In genomic region chr11:24214509-24215134, GRCm38 (mm10) we compare ENCODE assay signal across 14 mouse cellular contexts.
"Had no signal": no experiment of that assay in that cellular context is flagged by ENCODE, and none has a peak within 500 bp of the region (broad histone marks: within the 10 kb centered on the region; RNA-seq: fewer than 3 reads in every experiment).

No protein-coding gene starts in this region.

- ATAC-seq: intestine, embryonic 16.5 days; liver, postnatal 0 days had no signal

- H3K4me2 ChIP-seq: liver, embryonic 13.5 days; lung, embryonic 15.5 days; midbrain, embryonic 12.5 days had no signal

- H3K27me3 ChIP-seq: liver, embryonic 13.5 days; lung, embryonic 15.5 days; midbrain, embryonic 12.5 days had no signal

- H3K36me3 ChIP-seq: liver, embryonic 13.5 days; lung, embryonic 15.5 days; midbrain, embryonic 12.5 days had no signal

- H3K4me1 ChIP-seq: midbrain, embryonic 12.5 days had no signal

- H3K9me3 ChIP-seq: liver, embryonic 13.5 days; lung, embryonic 15.5 days; megakaryocyte, embryonic 14.5 days; midbrain, embryonic 12.5 days had no signal

- H3K9ac ChIP-seq: liver, embryonic 13.5 days; liver, postnatal 0 days; lung, embryonic 15.5 days; midbrain, embryonic 12.5 days had no signal

- H3K27ac ChIP-seq: layer of hippocampus, adult 2 months; liver, embryonic 13.5 days; lung, embryonic 15.5 days; macrophage; midbrain, embryonic 12.5 days had no signal

- DNase-seq: kidney, adult 8-10 months; kidney, postnatal 4 days; liver; liver, embryonic 13.5 days; liver, postnatal 0 days; lung, postnatal 14 days; right cerebral cortex, postnatal 25 days; thymus, postnatal 25 days had no signal

- H3K4me3 ChIP-seq: layer of hippocampus, adult 2 months; liver, embryonic 13.5 days; lung, embryonic 15.5 days; midbrain, embryonic 12.5 days had no signal
